Mouse (Mus musculus) WW6 (cell line): Measurements from ENCODE around the gene Cpt1c.
"Not testable (repeated sequence)": the region's sequence is repeated elsewhere in the genome, so short reads cannot be mapped to it uniquely, and the experiment has no call there.

ENCODE experiments used
- DNase-seq: peaks from one replicate; pipeline ENCODE4 v3.0.0-alpha.2; 2013; ENCODE audit warnings: low read depth, low spot score

The Cpt1c gene

GRCm38 (mm10) chr7:44974383-44975116, at the start of gene Cpt1c:
Gene Cpt1c (minus strand): TSS chr7:44974851.
- DNase-seq, result peak; percentile 75

GRCm38 (mm10) chr7:45023711-45024110, 49.1 kb upstream of the Cpt1c start:
- not testable (repeated sequence) for DNase-seq

- no peak for DNase-seq
Observed at GRCm38 (mm10) chr7:45020225-45020624, 45.6 kb upstream of the Cpt1c start.

GRCm38 (mm10) chr7:45019031-45019571, 44.5 kb upstream of the Cpt1c start:
- no peak for DNase-seq

- DNase-seq, result peak; percentile 95
Observed at GRCm38 (mm10) chr7:45017242-45018061, 42.8 kb upstream of the Cpt1c start, which contains the start of gene Rras. Gene Rras (plus strand): TSS chr7:45017961.

GRCm38 (mm10) chr7:45016761-45017160, 42.1 kb upstream of the Cpt1c start:
- no peak for DNase-seq

- peak; percentile 97 for DNase-seq
Observed at GRCm38 (mm10) chr7:45015957-45016612, 41.4 kb upstream of the Cpt1c start, which contains the start of gene Scaf1. Gene Scaf1 (minus strand): TSS chr7:45016363.

- no peak for DNase-seq
Observed at GRCm38 (mm10) chr7:45015344-45015956, 40.8 kb upstream of the Cpt1c start.

GRCm38 (mm10) chr7:45014096-45014451, 39.4 kb upstream of the Cpt1c start:
- DNase-seq, result no peak

- DNase-seq, result no peak
Observed at GRCm38 (mm10) chr7:45013366-45014095, 38.9 kb upstream of the Cpt1c start.

- no peak for DNase-seq
Observed at GRCm38 (mm10) chr7:45012824-45013223, 38.2 kb upstream of the Cpt1c start.

- no peak for DNase-seq
Observed at GRCm38 (mm10) chr7:45012011-45012410, 37.4 kb upstream of the Cpt1c start.

- no peak for DNase-seq
Observed at GRCm38 (mm10) chr7:45008411-45008810, 33.8 kb upstream of the Cpt1c start.

- no peak for DNase-seq
Observed at GRCm38 (mm10) chr7:45007846-45008245, 33.2 kb upstream of the Cpt1c start.

- no peak for DNase-seq
Observed at GRCm38 (mm10) chr7:45007141-45007540, 32.5 kb upstream of the Cpt1c start.

GRCm38 (mm10) chr7:45006503-45006902, 31.9 kb upstream of the Cpt1c start:
- DNase-seq, result no peak

GRCm38 (mm10) chr7:45005321-45005992, 30.8 kb upstream of the Cpt1c start:
- no peak for DNase-seq

GRCm38 (mm10) chr7:45004546-45004945, 29.9 kb upstream of the Cpt1c start:
- DNase-seq, result no peak

- no peak for DNase-seq
Observed at GRCm38 (mm10) chr7:45002440-45002839, 27.8 kb upstream of the Cpt1c start.

GRCm38 (mm10) chr7:45000539-45001114, 26.0 kb upstream of the Cpt1c start:
- no peak for DNase-seq
